Mouse (Mus musculus) CD4-positive naive resting alpha-beta T cell, adult 57 days (primary cell): ENCODE results near the gene Cenpu. TPM values are rescaled to one million over a fixed set of nuclear protein-coding genes. Genes with fewer than 3 reads are reported as not detected.

ENCODE experiments used
- total RNA-seq: library from RNA; stranded (reverse); gene quantifications from one replicate; pipeline ENCODE4 v1.2.4, GENCODE M21; 2023

Gene Cenpu
- total RNA-seq, result 2.5 TPM

DNA sequence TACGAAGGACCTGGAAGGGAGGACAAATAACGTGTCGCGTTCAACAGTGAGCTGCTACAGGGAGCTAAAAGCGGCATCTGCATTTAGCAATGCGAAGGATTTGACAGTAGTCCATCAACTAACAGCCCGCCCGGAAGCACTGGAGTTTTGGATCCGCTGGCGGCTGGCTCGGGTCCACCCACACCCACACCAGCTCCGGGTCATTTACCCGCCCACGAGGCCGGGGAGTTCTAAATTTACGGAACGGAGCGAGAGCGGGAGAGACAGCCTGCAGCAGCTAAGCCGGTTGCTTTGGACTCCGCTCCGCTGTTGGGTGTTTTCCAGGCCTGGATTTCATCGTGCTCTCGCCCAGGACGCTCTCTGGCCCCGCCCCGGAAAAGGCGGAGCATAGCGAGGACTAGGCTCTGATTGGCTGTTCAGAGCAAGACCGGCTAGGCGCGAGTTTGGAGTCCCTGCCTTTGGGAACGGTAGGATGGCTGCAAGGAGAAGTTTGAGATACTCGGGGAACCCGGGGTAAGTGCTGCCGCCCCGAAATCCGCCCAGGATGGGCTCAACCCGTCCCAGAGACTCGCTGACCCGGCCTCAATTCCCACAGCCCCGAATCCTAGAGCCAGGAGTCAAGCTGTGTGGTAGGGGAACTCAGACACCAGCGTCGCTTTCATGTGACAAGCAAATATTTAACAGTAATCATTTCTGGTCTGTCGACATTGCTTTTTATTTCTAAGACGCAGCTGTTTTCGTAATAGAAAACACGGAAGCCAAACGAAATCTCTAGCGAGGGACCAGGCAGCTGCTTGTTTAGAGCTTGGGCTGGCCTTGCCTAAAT is at the start of gene Cenpu:
Gene Cenpu, plus strand, starts transcription at position 414 of the 826 bp plus-strand sequence.

DNA sequence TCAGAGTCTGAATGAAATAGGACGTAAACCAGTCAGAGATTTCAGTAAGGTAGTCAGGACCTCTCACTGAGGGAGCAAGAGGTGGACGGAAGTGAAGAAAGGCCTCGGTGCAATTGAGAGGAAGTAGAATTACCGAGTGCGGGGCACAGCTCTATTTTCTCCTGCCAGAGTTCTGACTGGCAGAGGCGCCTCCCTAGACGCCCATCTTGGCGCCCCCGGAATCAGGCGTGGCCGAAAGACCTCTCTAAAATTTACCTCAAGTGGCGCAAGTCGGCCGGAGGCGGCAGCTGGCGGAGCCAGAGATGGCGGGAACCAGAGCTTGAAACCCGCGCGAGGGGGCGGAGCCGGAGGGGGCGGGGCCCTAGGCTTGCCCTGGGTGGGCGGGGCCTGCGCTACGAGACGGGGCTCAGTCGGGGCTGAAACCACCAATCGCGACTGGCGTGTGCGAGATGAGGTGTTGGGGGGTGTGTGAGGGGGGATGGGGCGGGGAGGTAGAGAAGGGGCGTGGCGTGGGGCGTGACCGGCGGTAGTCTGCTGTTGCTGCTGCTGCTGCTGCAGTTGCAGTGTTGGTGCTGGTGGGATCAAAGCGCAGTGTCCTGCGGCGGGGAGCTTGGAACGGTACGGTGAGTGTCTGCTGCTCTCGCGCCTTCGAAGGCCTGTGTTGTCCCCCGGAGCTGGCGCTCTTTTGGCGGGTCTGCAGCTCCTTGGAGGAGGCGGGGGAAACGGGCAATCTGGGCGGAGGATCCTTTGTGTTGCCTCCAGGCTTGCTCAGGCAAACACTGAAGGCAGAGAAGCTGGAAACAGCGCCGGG is 65.3 kb downstream of the Cenpu start, which contains the start of the genes Primpol and Casp3:
Gene Primpol, minus strand, starts transcription at position 334 of the 811 bp plus-strand sequence.
Gene Casp3, plus strand, starts transcription at position 413 of the 811 bp plus-strand sequence.

Other genes with a start within 250 kb of the Cenpu start
- gene Acsl1, start 81.0 kb upstream of the Cenpu start, total RNA-seq, result 13.0 TPM
- gene Primpol, start 65.2 kb downstream of the Cenpu start, total RNA-seq, result 25.4 TPM
- 12.7 TPM for gene Casp3, start 65.3 kb downstream of the Cenpu start, total RNA-seq
- 169 TPM for gene Irf2, start 187.7 kb downstream of the Cenpu start, total RNA-seq